Mouse (Mus musculus): ENCODE measurements around the gene Evx1.

Evx1 gene

GRCm38 (mm10) chr6:52313391-52314303 is at the start of gene Evx1:
Gene Evx1, plus strand, starts transcription at chr6:52313498.
- peak in 1 of 2 experiments; percentile 27 for DNase-seq

GRCm38 (mm10) chr6:52264106-52264790 is 49.0 kb upstream of the Evx1 start:
- DNase-seq, result no peak

- DNase-seq, result peak in 1 of 2 experiments; percentile 10
Measured at GRCm38 (mm10) chr6:52265306-52265912, 47.9 kb upstream of the Evx1 start.

GRCm38 (mm10) chr6:52265913-52266665 is 47.2 kb upstream of the Evx1 start:
- peak in 1 of 2 experiments; percentile 6 for DNase-seq

GRCm38 (mm10) chr6:52266666-52266985 is 46.7 kb upstream of the Evx1 start:
- DNase-seq, result no peak

GRCm38 (mm10) chr6:52267221-52267620 is 46.1 kb upstream of the Evx1 start:
- DNase-seq, result no peak

- no peak for DNase-seq
Measured at GRCm38 (mm10) chr6:52267691-52268090, 45.6 kb upstream of the Evx1 start.

GRCm38 (mm10) chr6:52268341-52268740 is 45.0 kb upstream of the Evx1 start:
- no peak for DNase-seq

- DNase-seq, result no peak
Measured at GRCm38 (mm10) chr6:52268756-52269155, 44.5 kb upstream of the Evx1 start.

GRCm38 (mm10) chr6:52270494-52271480 is 42.5 kb upstream of the Evx1 start:
- DNase-seq, result peak; percentile 62 to 84

- no peak for DNase-seq
Measured at GRCm38 (mm10) chr6:52272766-52273655, 40.3 kb upstream of the Evx1 start.

GRCm38 (mm10) chr6:52273656-52274280 is 39.5 kb upstream of the Evx1 start:
- DNase-seq, result no peak

GRCm38 (mm10) chr6:52274576-52274975 is 38.7 kb upstream of the Evx1 start:
- DNase-seq, result no peak

GRCm38 (mm10) chr6:52275563-52276280 is 37.6 kb upstream of the Evx1 start:
- no peak for DNase-seq

- no peak for DNase-seq
Measured at GRCm38 (mm10) chr6:52276382-52276781, 36.9 kb upstream of the Evx1 start.

GRCm38 (mm10) chr6:52276920-52277319 is 36.4 kb upstream of the Evx1 start:
- no peak for DNase-seq

GRCm38 (mm10) chr6:52281084-52281483 is 32.2 kb upstream of the Evx1 start:
- no peak for DNase-seq

- no peak for DNase-seq
Measured at GRCm38 (mm10) chr6:52283896-52284295, 29.4 kb upstream of the Evx1 start.

GRCm38 (mm10) chr6:52290186-52290585 is 23.1 kb upstream of the Evx1 start:
- DNase-seq, result no peak

Measured in kidney, postnatal 36 days (tissue).